Mouse (Mus musculus): ENCODE measurements around the gene Cisd2.

- peak; percentile 79; the same call in 1 of the 2 replicates for TF ChIP-seq POLR2A (IDR thresholded peaks at IDR 0.05; ENCODE audit: control insufficient read depth, low read depth, low read length)
- no peak; the same call in 1 of the 2 replicates for TF ChIP-seq CTCF (IDR thresholded peaks at IDR 0.05; ENCODE audit: control insufficient read depth, insufficient read depth, insufficient replicate concordance, low read depth, low read length)
Measured at GRCm38 (mm10) chr3:135422856-135423607, 693 bp downstream of the Cisd2 start.

Data from testis, adult 2 months (tissue).